In genomic region chr8:126536132-126536927, GRCm38 (mm10) we compare ENCODE assay signal across 9 mouse cellular contexts. TPM values are rescaled to one million over a fixed set of nuclear protein-coding genes. Genes with fewer than 3 reads are reported as not detected.
DNase-seq lines count a peak whose midpoint lies in the region; ATAC-seq lines count a peak whose summit lies in the region.
"Had no signal": no experiment of that assay in that cellular context is flagged by ENCODE, and none has a peak within 500 bp of the region (broad histone marks: within the 10 kb centered on the region; RNA-seq: fewer than 3 reads in every experiment).

No protein-coding gene starts in this region.

- no peaks in the 10 kb centered on the region for H3K36me3 ChIP-seq in heart, embryonic 10.5 days
- H3K36me3 ChIP-seq in embryonic facial prominence, embryonic 10.5 days (replicated peaks), result no peaks in the 10 kb centered on the region
- no peaks in the 10 kb centered on the region for H3K36me3 ChIP-seq in liver, embryonic 16.5 days (ENCODE audit: control insufficient read depth, insufficient read depth)
- H3K36me3 ChIP-seq in splenic B cell, adult 2 months (ENCODE audit: control insufficient read depth, insufficient read depth, low read length, poor library complexity, severe bottlenecking), result no peaks in the 10 kb centered on the region
- H3K36me3 ChIP-seq: G1E had no signal

- no peaks in the 10 kb centered on the region for H3K9me3 ChIP-seq in heart, embryonic 10.5 days
- no peaks in the 10 kb centered on the region for H3K9me3 ChIP-seq in embryonic facial prominence, embryonic 10.5 days
- no peaks in the 10 kb centered on the region for H3K9me3 ChIP-seq in liver, embryonic 16.5 days (replicated peaks; ENCODE audit: control insufficient read depth, low read length)
- H3K9me3 ChIP-seq: G1E had no signal

- H3K4me3 ChIP-seq in heart, embryonic 10.5 days, result no peak overlapping the region
- no peak overlapping the region for H3K4me3 ChIP-seq in embryonic facial prominence, embryonic 10.5 days
- no peak overlapping the region for H3K4me3 ChIP-seq in liver, embryonic 16.5 days (ENCODE audit: low read depth, low read length)

- 43% methylated on average over 11 of the region's 11 CpGs for WGBS in heart, embryonic 10.5 days
- WGBS in embryonic facial prominence, embryonic 10.5 days, result 39% methylated on average over 11 of the region's 11 CpGs
- WGBS in liver, embryonic 16.5 days (ENCODE audit: insufficient replicate concordance), result 27% methylated on average over 11 of the region's 11 CpGs

- H3K27me3 ChIP-seq in heart, embryonic 10.5 days (ENCODE audit: insufficient read depth, poor library complexity, severe bottlenecking), result no peaks in the 10 kb centered on the region
- peaks cover 3% of the 10 kb centered on the region for H3K27me3 ChIP-seq in embryonic facial prominence, embryonic 10.5 days (replicated peaks; ENCODE audit: low read depth, poor library complexity, severe bottlenecking)
- H3K27me3 ChIP-seq in liver, embryonic 16.5 days (ENCODE audit: control insufficient read depth, insufficient read depth, low read depth, low read length), result no peaks in the 10 kb centered on the region
- H3K27me3 ChIP-seq in splenic B cell, adult 2 months (ENCODE audit: control insufficient read depth, insufficient read depth, low read length, poor library complexity, severe bottlenecking), result no peaks in the 10 kb centered on the region

- H3K4me2 ChIP-seq in liver, embryonic 16.5 days (ENCODE audit: low read depth, low read length), result peak overlapping the region; percentile 45; the same call in 1 of the 2 replicates

- H3K9ac ChIP-seq in liver, embryonic 16.5 days (ENCODE audit: low read depth, low read length), result 0 out of 2 replicates have a peak overlapping the region, but pooled peaks have one; percentile 16

- H3K4me1 ChIP-seq in heart, embryonic 10.5 days, result peaks cover 67% of the 10 kb centered on the region
- peaks cover 57% of the 10 kb centered on the region for H3K4me1 ChIP-seq in embryonic facial prominence, embryonic 10.5 days
- peaks cover 4% of the 10 kb centered on the region; the same call in 1 of the 2 replicates for H3K4me1 ChIP-seq in liver, embryonic 16.5 days (ENCODE audit: control insufficient read depth, low read depth, low read length)

- peak overlapping the region; percentile 83 for H3K27ac ChIP-seq in heart, embryonic 10.5 days
- peak overlapping the region; percentile 71; the same call in 1 of the 2 replicates for H3K27ac ChIP-seq in embryonic facial prominence, embryonic 10.5 days (replicated peaks)
- no peak overlapping the region for H3K27ac ChIP-seq in liver, embryonic 16.5 days (ENCODE audit: low read length)

- no peak for DNase-seq in heart, embryonic 10.5 days (ENCODE audit: low spot score)
- no peak for DNase-seq in heart, adult 18-20 months
- DNase-seq in embryonic facial prominence, embryonic 10.5 days (ENCODE audit: low spot score), result peak; percentile 40
- peak; percentile 55 for DNase-seq in splenic B cell, adult 2 months (ENCODE audit: low read depth, low spot score)
- no peak for DNase-seq in spleen, postnatal 4 days (ENCODE audit: low spot score in 2 of 2)
- DNase-seq in cerebellum, postnatal 14 days, result no peak

- peak; percentile 58 for ATAC-seq in inflammation-experienced regulatory T-cells, adult 6 months
- peak; percentile 47; the same call in 1 of the 2 replicates for ATAC-seq in liver, embryonic 16.5 days (ENCODE audit: low read depth)

RNA-seq across cellular contexts. Expression of gene Irf2bp2, which starts 57.5 kb away (rescaled TPM):
- polyA plus RNA-seq in heart, embryonic 10.5 days (2016; fragmentation: Nextera tagmentation; extraction: Ambion mirVana), result 4.6 and 6.5 TPM in 2 replicates
- total RNA-seq in heart, adult 18-20 months (2021), result 100 to 1,000 TPM; 101 to 128 TPM
- 4.5 and 5.4 TPM in 2 replicates for polyA plus RNA-seq in embryonic facial prominence, embryonic 10.5 days (2016; fragmentation: Nextera tagmentation; extraction: Ambion mirVana)
- 10 to 100 TPM; 16.7 to 25.3 (median 24.5) TPM for polyA plus RNA-seq in inflammation-experienced regulatory T-cells, adult 6 months (2017; shearing (Covaris generic))
- 3.3 TPM in 2 replicates for polyA plus RNA-seq in liver, embryonic 16.5 days (2015; fragmentation: Nextera tagmentation; extraction: Ambion mirVana)

Comparison
In these comparisons a context has a peak if more than half of its experiments do, and no peak if none do; other contexts are left out.
1. DNase-seq: peak in embryonic facial prominence, embryonic 10.5 days (single experiment) and splenic B cell, adult 2 months (single experiment); none in heart, embryonic 10.5 days (single experiment), heart, adult 18-20 months (0 of 2), spleen, postnatal 4 days (0 of 2) and cerebellum, postnatal 14 days (0 of 2).